Mouse (Mus musculus): ENCODE measurements around the gene Rgl3.

DNA sequence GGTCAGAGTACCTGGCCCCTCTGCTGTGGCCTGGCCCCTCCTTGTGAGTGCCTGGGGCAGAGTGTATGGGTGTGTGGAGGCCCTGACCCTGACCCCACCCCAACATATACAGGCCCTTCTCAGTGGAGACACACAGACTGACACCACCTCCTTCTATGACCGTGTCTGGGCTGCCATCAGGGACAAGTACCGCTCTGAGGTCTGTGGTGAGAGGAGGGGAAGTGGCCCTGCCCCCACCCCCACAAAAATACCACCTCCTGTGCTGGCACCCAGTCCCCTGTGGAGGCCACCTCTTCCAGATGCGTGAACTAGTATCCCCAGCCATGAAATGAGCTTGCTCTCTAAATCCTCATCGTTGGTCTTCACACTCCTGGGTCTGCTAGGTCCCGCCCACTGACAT lies 21.8 kb upstream of the Rgl3 start:
- TF ChIP-seq CTCF (IDR thresholded peaks at IDR 0.05; ENCODE audit: low read depth) (no peak), EP300 (IDR thresholded peaks at IDR 0.05; ENCODE audit: low read depth) (no peak)
